Mouse (Mus musculus): ENCODE measurements around the gene Cass4. TPM values are rescaled to one million over a fixed set of nuclear protein-coding genes. Genes with fewer than 3 reads are reported as not detected.

The Cass4 gene
- total and polyA plus RNA-seq, 3 experiments: 0.16 to 0.87 TPM; not detected in 1

GRCm38 (mm10) chr2:172394052-172394392, 428 bp downstream of the Cass4 start:
- Histone ChIP-seq H3K9me3 (replicated peaks) (no peaks in the 10 kb centered on the region), H3K36me3 (replicated peaks) (no peaks in the 10 kb centered on the region), H3K27me3 (ENCODE audit: insufficient read depth, low read length) (peaks cover 15% of the 10 kb centered on the region), H3K4me1 (ENCODE audit: insufficient read depth, low read depth, low read length) (peaks cover 12% of the 10 kb centered on the region), H3K4me3 (ENCODE audit: low read depth, low read length) (no peak overlapping the region)
- DNase-seq (ENCODE audit: low spot score): no peak
- TF ChIP-seq POLR2AphosphoS5 (IDR thresholded peaks at IDR 0.05; ENCODE audit: insufficient replicate concordance, low read depth, low read length) (no peak), GATA2 (IDR thresholded peaks at IDR 0.05; ENCODE audit: borderline replicate concordance, low read depth, low read length) (no peak), TAL1 (conservative IDR thresholded peaks at IDR 0.05; ENCODE audit: low read depth, low read length) (no peak), CTCF (IDR thresholded peaks at IDR 0.05; ENCODE audit: low read depth, low read length) (no peak), GATA1 (IDR thresholded peaks at IDR 0.05; ENCODE audit: borderline replicate concordance, low read length) (no peak)
- ATAC-seq (ENCODE audit: extremely low read depth, insufficient number of reproducible peaks, low FRiP score, poor library complexity, severe bottlenecking): no peak

- Histone ChIP-seq H3K36me3 (replicated peaks) (no peaks in the 10 kb centered on the region), H3K4me3 (ENCODE audit: low read depth, low read length) (no peak overlapping the region), H3K27me3 (ENCODE audit: insufficient read depth, low read length) (peaks cover 18% of the 10 kb centered on the region), H3K4me1 (ENCODE audit: insufficient read depth, low read depth, low read length) (peaks cover 19% of the 10 kb centered on the region), H3K9me3 (replicated peaks) (no peaks in the 10 kb centered on the region)
- ATAC-seq (ENCODE audit: extremely low read depth, insufficient number of reproducible peaks, low FRiP score, poor library complexity, severe bottlenecking): no peak
- DNase-seq (ENCODE audit: low spot score): no peak
- TF ChIP-seq POLR2AphosphoS5 (IDR thresholded peaks at IDR 0.05; ENCODE audit: insufficient replicate concordance, low read depth, low read length): no peak
- no peak for TF ChIP-seq GATA2 (IDR thresholded peaks at IDR 0.05; ENCODE audit: borderline replicate concordance, low read depth, low read length)
- no peak for TF ChIP-seq CTCF (IDR thresholded peaks at IDR 0.05; ENCODE audit: low read depth, low read length)
- no peak for TF ChIP-seq GATA1 (IDR thresholded peaks at IDR 0.05; ENCODE audit: borderline replicate concordance, low read length)
- no peak for TF ChIP-seq TAL1 (conservative IDR thresholded peaks at IDR 0.05; ENCODE audit: low read depth, low read length)
Observed at GRCm38 (mm10) chr2:172394671-172395070, 1.1 kb downstream of the Cass4 start.

GRCm38 (mm10) chr2:172395961-172396360, 2.4 kb downstream of the Cass4 start:
- H3K4me1 ChIP-seq (ENCODE audit: insufficient read depth, low read depth, low read length): peaks cover 27% of the 10 kb centered on the region

GRCm38 (mm10) chr2:172399901-172400300, 6.3 kb downstream of the Cass4 start:
- Histone ChIP-seq H3K4me3 (ENCODE audit: low read depth, low read length) (no peak overlapping the region), H3K4me1 (ENCODE audit: insufficient read depth, low read depth, low read length) (peaks cover 25% of the 10 kb centered on the region), H3K9me3 (replicated peaks) (no peaks in the 10 kb centered on the region), H3K36me3 (replicated peaks) (no peaks in the 10 kb centered on the region), H3K27me3 (ENCODE audit: insufficient read depth, low read length) (peaks cover 9% of the 10 kb centered on the region)
- no peak for DNase-seq (ENCODE audit: low spot score)
- no peak for ATAC-seq (ENCODE audit: extremely low read depth, insufficient number of reproducible peaks, low FRiP score, poor library complexity, severe bottlenecking)
- no peak for TF ChIP-seq CTCF (IDR thresholded peaks at IDR 0.05; ENCODE audit: low read depth, low read length)
- TF ChIP-seq POLR2AphosphoS5 (IDR thresholded peaks at IDR 0.05; ENCODE audit: insufficient replicate concordance, low read depth, low read length): no peak
- TF ChIP-seq TAL1 (conservative IDR thresholded peaks at IDR 0.05; ENCODE audit: low read depth, low read length): no peak
- no peak for TF ChIP-seq GATA1 (IDR thresholded peaks at IDR 0.05; ENCODE audit: borderline replicate concordance, low read length)
- no peak for TF ChIP-seq GATA2 (IDR thresholded peaks at IDR 0.05; ENCODE audit: borderline replicate concordance, low read depth, low read length)

More at GRCm38 (mm10) chr2:172395961-172396360, 2.4 kb downstream of the Cass4 start:
- no peak overlapping the region for H3K4me3 ChIP-seq (ENCODE audit: low read depth, low read length)
- no peak for TF ChIP-seq GATA2 (IDR thresholded peaks at IDR 0.05; ENCODE audit: borderline replicate concordance, low read depth, low read length)
- TF ChIP-seq TAL1 (conservative IDR thresholded peaks at IDR 0.05; ENCODE audit: low read depth, low read length): no peak
- no peak for TF ChIP-seq CTCF (IDR thresholded peaks at IDR 0.05; ENCODE audit: low read depth, low read length)
- no peak for TF ChIP-seq POLR2AphosphoS5 (IDR thresholded peaks at IDR 0.05; ENCODE audit: insufficient replicate concordance, low read depth, low read length)
- TF ChIP-seq GATA1 (IDR thresholded peaks at IDR 0.05; ENCODE audit: borderline replicate concordance, low read length): no peak
- ATAC-seq (ENCODE audit: extremely low read depth, insufficient number of reproducible peaks, low FRiP score, poor library complexity, severe bottlenecking) (no peak), DNase-seq (ENCODE audit: low spot score) (no peak)
- H3K36me3 ChIP-seq (replicated peaks): no peaks in the 10 kb centered on the region
- peaks cover 15% of the 10 kb centered on the region for H3K27me3 ChIP-seq (ENCODE audit: insufficient read depth, low read length)
- H3K9me3 ChIP-seq (replicated peaks): no peaks in the 10 kb centered on the region

- peaks cover 25% of the 10 kb centered on the region for H3K4me1 ChIP-seq (ENCODE audit: insufficient read depth, low read depth, low read length)
- no peak for TF ChIP-seq POLR2AphosphoS5 (IDR thresholded peaks at IDR 0.05; ENCODE audit: insufficient replicate concordance, low read depth, low read length)
- no peak for TF ChIP-seq GATA2 (IDR thresholded peaks at IDR 0.05; ENCODE audit: borderline replicate concordance, low read depth, low read length)
- no peak for TF ChIP-seq GATA1 (IDR thresholded peaks at IDR 0.05; ENCODE audit: borderline replicate concordance, low read length)
- no peak for TF ChIP-seq TAL1 (conservative IDR thresholded peaks at IDR 0.05; ENCODE audit: low read depth, low read length)
- TF ChIP-seq CTCF (IDR thresholded peaks at IDR 0.05; ENCODE audit: low read depth, low read length): no peak
- DNase-seq (ENCODE audit: low spot score): peak; percentile 37
- H3K4me3 ChIP-seq (ENCODE audit: low read depth, low read length): peak overlapping the region; percentile 46; the same call in 1 of the 2 replicates
- H3K9me3 ChIP-seq (replicated peaks): no peaks in the 10 kb centered on the region
- H3K27me3 ChIP-seq (ENCODE audit: insufficient read depth, low read length): peaks cover 9% of the 10 kb centered on the region
- peak; percentile 91 for ATAC-seq (ENCODE audit: extremely low read depth, insufficient number of reproducible peaks, low FRiP score, poor library complexity, severe bottlenecking)
- no peaks in the 10 kb centered on the region for H3K36me3 ChIP-seq (replicated peaks)
Observed at GRCm38 (mm10) chr2:172401116-172401825, 7.7 kb downstream of the Cass4 start.

- no peak for ATAC-seq (ENCODE audit: extremely low read depth, insufficient number of reproducible peaks, low FRiP score, poor library complexity, severe bottlenecking)
- Histone ChIP-seq H3K9me3 (replicated peaks) (no peaks in the 10 kb centered on the region), H3K4me3 (ENCODE audit: low read depth, low read length) (no peak overlapping the region), H3K36me3 (replicated peaks) (no peaks in the 10 kb centered on the region), H3K27me3 (ENCODE audit: insufficient read depth, low read length) (peaks cover under 1% of the 10 kb centered on the region), H3K4me1 (ENCODE audit: insufficient read depth, low read depth, low read length) (peaks cover 22% of the 10 kb centered on the region)
- no peak for DNase-seq (ENCODE audit: low spot score)
- no peak for TF ChIP-seq TAL1 (conservative IDR thresholded peaks at IDR 0.05; ENCODE audit: low read depth, low read length)
- no peak for TF ChIP-seq GATA1 (IDR thresholded peaks at IDR 0.05; ENCODE audit: borderline replicate concordance, low read length)
- no peak for TF ChIP-seq POLR2AphosphoS5 (IDR thresholded peaks at IDR 0.05; ENCODE audit: insufficient replicate concordance, low read depth, low read length)
- TF ChIP-seq GATA2 (IDR thresholded peaks at IDR 0.05; ENCODE audit: borderline replicate concordance, low read depth, low read length): no peak
- no peak for TF ChIP-seq CTCF (IDR thresholded peaks at IDR 0.05; ENCODE audit: low read depth, low read length)
Observed at GRCm38 (mm10) chr2:172404239-172404638, 10.6 kb downstream of the Cass4 start.

All from G1E (cell line).